Comparison of ENCODE assay signal across 9 mouse cellular contexts in the genomic region with DNA sequence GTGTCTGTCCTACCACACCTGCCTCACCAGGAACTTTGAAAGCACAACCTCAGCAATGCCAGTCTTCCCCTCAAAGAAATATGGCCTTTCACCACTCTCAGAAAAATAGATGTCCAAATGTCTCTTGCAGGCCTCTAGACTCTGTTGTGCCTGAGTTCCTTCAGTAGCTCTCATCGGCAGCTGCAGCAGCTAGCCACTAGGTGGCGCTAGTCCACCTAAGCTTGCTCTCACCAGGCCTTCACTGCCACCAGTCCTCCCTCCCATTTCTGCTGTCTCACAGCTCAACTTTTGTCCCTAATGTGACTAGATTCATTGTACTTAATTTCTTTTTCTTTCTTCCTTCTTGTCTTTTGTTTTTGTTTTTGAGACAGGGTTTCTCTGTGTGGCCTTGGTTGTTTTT. TPM values are rescaled to one million over a fixed set of nuclear protein-coding genes. Genes with fewer than 3 reads are reported as not detected.
DNase-seq lines count a peak whose midpoint lies in the region; ATAC-seq lines count a peak whose summit lies in the region.
"Had no signal": no experiment of that assay in that cellular context is flagged by ENCODE, and none has a peak within 500 bp of the region (broad histone marks: within the 10 kb centered on the region; RNA-seq: fewer than 3 reads in every experiment).

No protein-coding gene starts in this region.

- 0% methylated on average over 2 of the region's 2 CpGs for WGBS in midbrain, embryonic 11.5 days
- WGBS in midbrain, embryonic 16.5 days, result 0% methylated on average over 2 of the region's 2 CpGs

- no peaks in the 10 kb centered on the region for H3K9me3 ChIP-seq in midbrain, embryonic 11.5 days (ENCODE audit: control insufficient read depth, low read length)
- no peaks in the 10 kb centered on the region for H3K9me3 ChIP-seq in midbrain, embryonic 16.5 days (replicated peaks; ENCODE audit: control insufficient read depth, low read length, poor library complexity, severe bottlenecking)
- H3K9me3 ChIP-seq: embryonic facial prominence, embryonic 13.5 days had no signal

- H3K27me3 ChIP-seq in midbrain, embryonic 11.5 days (ENCODE audit: control insufficient read depth, insufficient read depth, low read length), result no peaks in the 10 kb centered on the region
- H3K27me3 ChIP-seq in midbrain, embryonic 16.5 days (ENCODE audit: control insufficient read depth, insufficient read depth, low read depth, low read length), result no peaks in the 10 kb centered on the region
- H3K27me3 ChIP-seq in splenic B cell, adult 2 months (ENCODE audit: control insufficient read depth, insufficient read depth, low read length, poor library complexity, severe bottlenecking), result no peaks in the 10 kb centered on the region
- H3K27me3 ChIP-seq: embryonic facial prominence, embryonic 13.5 days had no signal

- H3K27ac ChIP-seq in midbrain, embryonic 11.5 days (ENCODE audit: low read depth, low read length), result no peak overlapping the region
- no peak overlapping the region for H3K27ac ChIP-seq in midbrain, embryonic 16.5 days (ENCODE audit: low read length)
- H3K27ac ChIP-seq: embryonic facial prominence, embryonic 13.5 days had no signal

- H3K4me1 ChIP-seq in midbrain, embryonic 11.5 days (ENCODE audit: control insufficient read depth, insufficient read depth, low read length), result peaks cover 16% of the 10 kb centered on the region
- H3K4me1 ChIP-seq in midbrain, embryonic 16.5 days (ENCODE audit: control insufficient read depth, insufficient read depth, low read length), result peaks cover 22% of the 10 kb centered on the region

- H3K9ac ChIP-seq in midbrain, embryonic 11.5 days (ENCODE audit: low read length), result no peak overlapping the region
- no peak overlapping the region for H3K9ac ChIP-seq in midbrain, embryonic 16.5 days (ENCODE audit: low read depth, low read length)
- H3K9ac ChIP-seq: embryonic facial prominence, embryonic 13.5 days had no signal

- H3K36me3 ChIP-seq in midbrain, embryonic 11.5 days (ENCODE audit: control insufficient read depth, insufficient read depth, low read length), result peaks cover 16% of the 10 kb centered on the region
- peaks cover 9% of the 10 kb centered on the region; the same call in 1 of the 2 replicates for H3K36me3 ChIP-seq in midbrain, embryonic 16.5 days (ENCODE audit: control insufficient read depth, insufficient read depth, low read length)
- H3K36me3 ChIP-seq in splenic B cell, adult 2 months (ENCODE audit: control insufficient read depth, insufficient read depth, low read length, poor library complexity, severe bottlenecking), result peaks cover 8% of the 10 kb centered on the region

- intact Hi-C loops in left cerebral cortex, postnatal 4 days (cut with DNase I), result no loop called here

- no peak overlapping the region for H3K4me2 ChIP-seq in midbrain, embryonic 11.5 days
- H3K4me2 ChIP-seq in midbrain, embryonic 16.5 days (ENCODE audit: low read length), result no peak overlapping the region
- H3K4me2 ChIP-seq: embryonic facial prominence, embryonic 13.5 days had no signal

- ATAC-seq in midbrain, embryonic 11.5 days (ENCODE audit: low FRiP score), result no peak
- ATAC-seq in midbrain, embryonic 16.5 days, result no peak

- DNase-seq in midbrain, embryonic 11.5 days (ENCODE audit: low spot score, missing footprints), result peak; percentile 97
- peak; percentile 65 for DNase-seq in cerebellum, adult 11 months
- DNase-seq in forelimb bud, embryonic 11.5 days (ENCODE audit: low read depth, low spot score), result peak; percentile 86
- DNase-seq in induced T-regulatory cell, adult 2 months (ENCODE audit: low read depth), result peak; percentile 90
- peak; percentile 80 for DNase-seq in left cerebral cortex, postnatal 4 days
- DNase-seq in monocyte, adult 2 months (ENCODE audit: low read depth in 1 of 2, low spot score in 2 of 2), result peak; percentile 42 to 65
- peak; percentile 90 for DNase-seq in splenic B cell, adult 2 months (ENCODE audit: low read depth, low spot score)

- H3K4me3 ChIP-seq in midbrain, embryonic 11.5 days (ENCODE audit: low read depth, low read length), result no peak overlapping the region
- no peak overlapping the region for H3K4me3 ChIP-seq in midbrain, embryonic 16.5 days (ENCODE audit: low read depth, low read length)
- H3K4me3 ChIP-seq: embryonic facial prominence, embryonic 13.5 days had no signal

RNA-seq across cellular contexts. Expression of a gene that starts 3.5 kb away (rescaled TPM):
- polyA plus RNA-seq in midbrain, embryonic 11.5 days (2014; fragmentation: Nextera tagmentation; extraction: Ambion mirVana), result 120 and 135 TPM in 2 replicates
- polyA plus RNA-seq in midbrain, embryonic 16.5 days (2015; fragmentation: Nextera tagmentation; extraction: Ambion mirVana), result 129 and 133 TPM in 2 replicates
- total RNA-seq in left cerebral cortex, postnatal 4 days (2021), result 10 to 100 TPM; 60.9 to 61.2 TPM

RNA-seq across cellular contexts. Expression of a gene that starts 4.1 kb away (rescaled TPM):
- polyA plus RNA-seq in midbrain, embryonic 11.5 days (2014; fragmentation: Nextera tagmentation; extraction: Ambion mirVana), result 54.3 and 56.1 TPM in 2 replicates
- 57.5 and 57.9 TPM in 2 replicates for polyA plus RNA-seq in midbrain, embryonic 16.5 days (2015; fragmentation: Nextera tagmentation; extraction: Ambion mirVana)
- total RNA-seq in left cerebral cortex, postnatal 4 days (2021), result 10 to 100 TPM; 21.4 to 21.7 TPM

RNA-seq across cellular contexts. Expression of a gene that starts 5.4 kb away (rescaled TPM):
- polyA plus RNA-seq in midbrain, embryonic 11.5 days (2014; fragmentation: Nextera tagmentation; extraction: Ambion mirVana), result 65.5 and 66.8 TPM in 2 replicates
- 114 and 120 TPM in 2 replicates for polyA plus RNA-seq in midbrain, embryonic 16.5 days (2015; fragmentation: Nextera tagmentation; extraction: Ambion mirVana)
- 10 to 100 TPM; 79.9 to 82.3 TPM for total RNA-seq in left cerebral cortex, postnatal 4 days (2021)

RNA-seq across cellular contexts. Expression of a gene that starts 6.1 kb away (rescaled TPM):
- polyA plus RNA-seq in midbrain, embryonic 11.5 days (2014; fragmentation: Nextera tagmentation; extraction: Ambion mirVana), result 15.7 and 16.9 TPM in 2 replicates
- polyA plus RNA-seq in midbrain, embryonic 16.5 days (2015; fragmentation: Nextera tagmentation; extraction: Ambion mirVana), result 18.1 and 18.2 TPM in 2 replicates
- 10 to 100 TPM; 25.2 to 26.5 TPM for total RNA-seq in left cerebral cortex, postnatal 4 days (2021)

RNA-seq across cellular contexts. Expression of a gene that starts 9.2 kb away (rescaled TPM):
- polyA plus RNA-seq in midbrain, embryonic 11.5 days (2014; fragmentation: Nextera tagmentation; extraction: Ambion mirVana), result 0.53 TPM in 1 of 2 replicates, not detected in the other
- polyA plus RNA-seq in midbrain, embryonic 16.5 days (2015; fragmentation: Nextera tagmentation; extraction: Ambion mirVana), result 1.7 and 3.3 TPM in 2 replicates
- not detected for total RNA-seq in left cerebral cortex, postnatal 4 days (2021)
